In genomic region chr4:128655446-128655845, GRCm38 (mm10) we compare ENCODE assay signal across 8 mouse cellular contexts. TPM values are rescaled to one million over a fixed set of nuclear protein-coding genes. Genes with fewer than 3 reads are reported as not detected.
A peak's percentile ranks its signal among the peaks of the same experiment; 100 is the strongest.
DNase-seq lines count a peak whose midpoint lies in the region; ATAC-seq lines count a peak whose summit lies in the region.

No protein-coding gene starts in this region.

- no peak overlapping the region for H3K27ac ChIP-seq in heart, embryonic 16.5 days (ENCODE audit: low read length)
- no peak overlapping the region for H3K27ac ChIP-seq in brown adipose tissue, adult 24 weeks (replicated peaks; ENCODE audit: low read depth, low read length)
- H3K27ac ChIP-seq in hindbrain, embryonic 14.5 days = peak overlapping the region; percentile 94
- H3K27ac ChIP-seq in midbrain, embryonic 14.5 days (replicated peaks; ENCODE audit: low read depth, low read length) = peak overlapping the region; percentile 84

- H3K4me2 ChIP-seq in heart, embryonic 16.5 days (ENCODE audit: low read depth, low read length) = peak overlapping the region; percentile 98
- peak overlapping the region; percentile 80 for H3K4me2 ChIP-seq in hindbrain, embryonic 14.5 days (replicated peaks)
- H3K4me2 ChIP-seq in midbrain, embryonic 14.5 days (ENCODE audit: low read length) = peak overlapping the region; percentile 83

- WGBS in heart, embryonic 16.5 days = 8% methylated on average over 12 of the region's 12 CpGs
- 4% methylated on average over 12 of the region's 12 CpGs for WGBS in hindbrain, embryonic 14.5 days
- 7% methylated on average over 12 of the region's 12 CpGs for WGBS in midbrain, embryonic 14.5 days

- no peak for ATAC-seq in heart, embryonic 16.5 days (replicated peaks; ENCODE audit: extremely low read depth, insufficient read depth, low FRiP score)
- ATAC-seq in hindbrain, embryonic 14.5 days (ENCODE audit: low FRiP score) = no peak
- no peak for ATAC-seq in midbrain, embryonic 14.5 days (ENCODE audit: low FRiP score, low TSS enrichment)

- peak overlapping the region; percentile 63 for H3K4me3 ChIP-seq in heart, embryonic 16.5 days (ENCODE audit: low read length)
- H3K4me3 ChIP-seq in brown adipose tissue, adult 24 weeks (ENCODE audit: insufficient read depth, low read depth, low read length) = peak overlapping the region; percentile 63
- peak overlapping the region; percentile 77 for H3K4me3 ChIP-seq in hindbrain, embryonic 14.5 days (replicated peaks; ENCODE audit: low read length)
- peak overlapping the region; percentile 70 for H3K4me3 ChIP-seq in midbrain, embryonic 14.5 days (replicated peaks; ENCODE audit: low read depth, low read length)

- DNase-seq in heart, adult 18-20 months = no peak
- DNase-seq in hindbrain, embryonic 14.5 days (ENCODE audit: low spot score) = no peak
- DNase-seq in midbrain, embryonic 14.5 days = peak; percentile 56
- DNase-seq in right cerebral cortex, adult 18-20 months = no peak
- DNase-seq in urinary bladder, postnatal 14 days (ENCODE audit: low spot score) = no peak
- no peak for DNase-seq in spleen, postnatal 14 days (ENCODE audit: low spot score in 2 of 2)

- H3K9ac ChIP-seq in heart, embryonic 16.5 days (ENCODE audit: low read length) = peak overlapping the region; percentile 65
- peak overlapping the region; percentile 79 for H3K9ac ChIP-seq in hindbrain, embryonic 14.5 days
- H3K9ac ChIP-seq in midbrain, embryonic 14.5 days (replicated peaks; ENCODE audit: low read length) = peak overlapping the region; percentile 75

- peaks cover 8% of the 10 kb centered on the region; the same call in 1 of the 2 replicates for H3K27me3 ChIP-seq in heart, embryonic 16.5 days (ENCODE audit: control insufficient read depth, insufficient read depth, low read length)
- H3K27me3 ChIP-seq in hindbrain, embryonic 14.5 days (ENCODE audit: control insufficient read depth, insufficient read depth, low read length) = no peaks in the 10 kb centered on the region
- H3K27me3 ChIP-seq in midbrain, embryonic 14.5 days (ENCODE audit: control insufficient read depth, insufficient read depth, low read length) = no peaks in the 10 kb centered on the region

- 0 out of 2 replicates have a peak, but pooled peaks cover 9% of the 10 kb centered on the region for H3K4me1 ChIP-seq in heart, embryonic 16.5 days (ENCODE audit: control insufficient read depth, insufficient read depth, low read length)
- H3K4me1 ChIP-seq in brown adipose tissue, adult 24 weeks (ENCODE audit: control insufficient read depth, insufficient read depth, insufficient read length, low read length) = no peaks in the 10 kb centered on the region; the same call in 1 of the 2 replicates
- H3K4me1 ChIP-seq in hindbrain, embryonic 14.5 days (replicated peaks; ENCODE audit: control insufficient read depth, insufficient read depth, low read length) = peaks cover 31% of the 10 kb centered on the region
- peaks cover 31% of the 10 kb centered on the region for H3K4me1 ChIP-seq in midbrain, embryonic 14.5 days (ENCODE audit: control insufficient read depth, insufficient read depth, low read length)

- H3K9me3 ChIP-seq in heart, embryonic 16.5 days (replicated peaks; ENCODE audit: control insufficient read depth, low read length) = no peaks in the 10 kb centered on the region
- H3K9me3 ChIP-seq in hindbrain, embryonic 14.5 days (ENCODE audit: control insufficient read depth, low read length) = no peaks in the 10 kb centered on the region
- H3K9me3 ChIP-seq in midbrain, embryonic 14.5 days (ENCODE audit: control insufficient read depth, low read length) = no peaks in the 10 kb centered on the region

- no peaks in the 10 kb centered on the region for H3K36me3 ChIP-seq in heart, embryonic 16.5 days (ENCODE audit: control insufficient read depth, insufficient read depth)
- H3K36me3 ChIP-seq in hindbrain, embryonic 14.5 days (replicated peaks; ENCODE audit: control insufficient read depth, insufficient read depth) = no peaks in the 10 kb centered on the region
- H3K36me3 ChIP-seq in midbrain, embryonic 14.5 days (ENCODE audit: control insufficient read depth, insufficient read depth, low read length) = no peaks in the 10 kb centered on the region

RNA-seq across cellular contexts. Expression of gene Phc2, which starts 0.9 kb away (rescaled TPM):
- polyA plus RNA-seq in heart, embryonic 16.5 days (2015; fragmentation: Nextera tagmentation; extraction: Ambion mirVana) = 7.5 and 11.0 TPM in 2 replicates
- total RNA-seq in heart, adult 18-20 months (2021) = 10 to 100 TPM; 39.5 to 45.3 TPM
- polyA plus RNA-seq in brown adipose tissue, adult 24 weeks (2012; ENCODE audit: insufficient read depth, insufficient read length, missing spikeins) = 18.9 and 22.4 TPM in 2 replicates
- 46.2 and 52.8 TPM in 2 replicates for polyA plus RNA-seq in hindbrain, embryonic 14.5 days (2014; fragmentation: Nextera tagmentation; extraction: Ambion mirVana)
- 48.4 and 54.2 TPM in 2 replicates for polyA plus RNA-seq in midbrain, embryonic 14.5 days (2014; fragmentation: Nextera tagmentation; extraction: Ambion mirVana)

RNA-seq across cellular contexts. Expression of gene Tlr12, which starts 37.0 kb away (rescaled TPM):
- polyA plus RNA-seq in heart, embryonic 16.5 days (2015; fragmentation: Nextera tagmentation; extraction: Ambion mirVana) = 0.52 and 0.80 TPM in 2 replicates
- under 1 TPM; 0.18 to 0.50 TPM for total RNA-seq in heart, adult 18-20 months (2021)
- polyA plus RNA-seq in brown adipose tissue, adult 24 weeks (2012; ENCODE audit: insufficient read depth, insufficient read length, missing spikeins) = not detected in 2 replicates
- polyA plus RNA-seq in hindbrain, embryonic 14.5 days (2014; fragmentation: Nextera tagmentation; extraction: Ambion mirVana) = 0.78 and 0.90 TPM in 2 replicates
- polyA plus RNA-seq in midbrain, embryonic 14.5 days (2014; fragmentation: Nextera tagmentation; extraction: Ambion mirVana) = 0.61 and 1.2 TPM in 2 replicates

RNA-seq across cellular contexts. Expression of gene Zscan20, which starts 45.5 kb away (rescaled TPM):
- polyA plus RNA-seq in heart, embryonic 16.5 days (2015; fragmentation: Nextera tagmentation; extraction: Ambion mirVana) = 2.9 and 3.1 TPM in 2 replicates
- total RNA-seq in heart, adult 18-20 months (2021) = 1 to 10 TPM; 6.0 to 6.1 TPM
- polyA plus RNA-seq in brown adipose tissue, adult 24 weeks (2012; ENCODE audit: insufficient read depth, insufficient read length, missing spikeins) = 0.44 and 0.96 TPM in 2 replicates
- polyA plus RNA-seq in hindbrain, embryonic 14.5 days (2014; fragmentation: Nextera tagmentation; extraction: Ambion mirVana) = 3.4 and 4.4 TPM in 2 replicates
- polyA plus RNA-seq in midbrain, embryonic 14.5 days (2014; fragmentation: Nextera tagmentation; extraction: Ambion mirVana) = 3.2 and 3.7 TPM in 2 replicates

Comparison
In these comparisons a context has a peak if more than half of its experiments do, and no peak if none do; other contexts are left out.
1. H3K27ac ChIP-seq: peak in hindbrain, embryonic 14.5 days (single experiment) and midbrain, embryonic 14.5 days (single experiment); none in heart, embryonic 16.5 days (single experiment) and brown adipose tissue, adult 24 weeks (single experiment).
2. Peak in every context shown above with its lines, with median percentiles within 50 percentile points of each other: H3K4me2 ChIP-seq, H3K4me3 ChIP-seq and H3K9ac ChIP-seq.